Mouse (Mus musculus): Measurements from ENCODE around the gene Arhgef25.
"Not testable (repeated sequence)": the region's sequence is repeated elsewhere in the genome, so short reads cannot be mapped to it uniquely, and the experiment has no call there.

Gene Arhgef25

DNA sequence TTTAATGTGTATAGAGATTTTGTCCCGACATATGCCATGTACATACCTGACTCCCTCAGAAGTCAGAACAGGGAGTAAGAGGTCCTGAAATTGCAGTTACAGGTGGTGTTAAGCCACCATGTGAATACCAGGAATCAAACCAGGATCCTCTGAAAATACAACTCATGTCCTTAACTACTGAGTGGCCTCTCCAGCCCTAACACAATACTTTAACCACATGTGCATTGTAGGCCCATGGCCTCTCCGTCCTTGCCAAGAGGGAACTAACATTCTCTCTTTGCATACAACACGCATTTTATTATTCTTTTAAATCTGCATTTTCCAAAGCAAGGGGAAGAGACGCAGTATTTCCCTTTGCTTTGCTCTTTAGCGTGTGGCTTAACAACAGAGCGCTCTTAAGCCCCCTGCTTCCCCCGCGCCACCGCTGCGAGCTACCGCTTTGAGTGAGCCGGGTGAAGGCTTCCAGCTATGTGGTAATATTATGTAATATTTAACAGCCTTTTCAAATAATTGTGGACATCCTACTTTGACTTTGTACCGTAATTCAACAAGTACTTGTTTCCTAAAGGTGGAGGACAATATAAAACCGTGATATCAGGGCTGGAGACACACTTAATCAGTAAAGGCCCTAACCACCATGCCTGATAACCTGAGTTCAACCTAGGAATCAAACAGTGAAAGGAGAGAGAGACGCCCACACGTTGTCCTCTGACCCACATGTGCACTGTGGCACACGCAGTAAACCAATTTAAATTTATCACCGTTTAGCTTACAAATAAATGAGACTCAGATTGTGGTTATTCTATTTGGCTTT, 51.3 kb downstream of the Arhgef25 start:
- no peak for DNase-seq (ENCODE audit: low spot score in 2 of 2)

DNA sequence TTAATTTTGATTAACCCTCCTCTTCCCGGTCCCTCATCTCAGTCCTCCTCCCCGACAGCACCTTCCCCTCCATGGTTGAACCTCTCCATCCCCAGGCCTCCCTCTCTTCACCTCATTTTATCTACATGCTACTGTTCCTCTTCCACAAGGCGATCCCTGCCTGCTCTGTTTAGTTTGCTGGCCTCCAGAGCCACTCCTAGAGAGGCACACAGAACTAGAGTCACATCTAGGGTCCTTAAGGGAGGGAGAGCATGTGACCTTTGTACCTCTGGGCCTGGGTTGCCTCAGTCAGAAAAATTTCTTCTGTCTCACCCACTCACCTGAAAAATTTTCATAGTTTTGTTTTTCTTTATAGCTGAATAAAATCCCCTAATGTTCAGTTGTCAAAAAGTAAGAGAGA, 52.0 kb downstream of the Arhgef25 start:
- DNase-seq (ENCODE audit: low spot score in 2 of 2) = no peak

DNA sequence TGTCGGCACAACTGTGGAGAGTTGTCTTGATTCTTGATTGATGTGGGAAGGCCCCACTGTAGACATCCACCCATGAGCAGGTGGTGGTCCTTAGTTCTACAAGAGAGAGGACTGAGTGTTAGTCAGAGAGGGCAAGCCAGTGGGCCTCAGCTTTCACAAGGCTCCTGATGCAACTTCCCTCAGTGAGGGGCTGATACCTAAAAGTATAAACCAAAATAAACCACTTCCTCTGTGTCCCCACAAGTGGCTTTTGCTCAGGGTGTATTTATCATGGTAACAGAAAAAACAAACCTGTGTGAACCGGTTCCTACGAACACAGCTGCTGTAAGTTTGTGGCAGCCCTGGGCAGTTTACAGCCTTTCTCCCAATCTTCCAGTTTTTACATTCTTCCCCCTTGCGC, 53.4 kb downstream of the Arhgef25 start:
- DNase-seq (ENCODE audit: low spot score in 2 of 2) = no peak

DNA sequence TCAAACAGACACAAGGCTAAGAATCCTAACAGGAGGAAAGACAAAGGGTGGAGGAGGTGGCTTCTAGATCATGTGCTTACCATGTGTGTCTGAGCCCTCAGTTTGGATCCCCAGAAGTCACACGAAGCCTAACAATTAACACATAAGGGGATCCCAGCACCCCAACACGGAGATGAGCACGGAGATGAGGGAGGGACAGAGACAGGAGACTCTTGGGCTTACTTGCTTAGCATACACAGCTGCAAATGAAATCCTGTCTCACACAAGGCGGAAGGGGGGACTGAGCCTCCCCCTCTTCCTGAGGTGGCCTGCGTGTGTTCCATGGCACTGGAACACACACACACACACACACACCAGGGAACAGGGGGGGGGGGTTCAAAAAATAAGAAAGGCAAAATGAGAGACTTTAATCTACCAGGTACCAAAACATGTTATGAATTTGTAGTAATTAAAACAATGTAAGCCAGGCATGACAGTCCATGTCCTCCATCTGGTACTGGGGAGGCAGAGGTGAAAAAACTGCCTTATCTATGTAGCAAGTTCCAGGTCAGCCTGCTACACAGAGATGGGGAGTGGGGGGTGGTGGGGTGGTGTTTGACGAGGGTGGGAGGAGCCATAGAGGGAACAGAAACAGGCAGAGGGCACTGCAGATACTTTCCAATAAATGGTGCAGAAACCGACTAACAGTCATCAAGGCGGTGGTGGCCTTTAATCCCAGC, 54.6 kb downstream of the Arhgef25 start:
- DNase-seq (ENCODE audit: low spot score in 2 of 2) = no peak

DNA sequence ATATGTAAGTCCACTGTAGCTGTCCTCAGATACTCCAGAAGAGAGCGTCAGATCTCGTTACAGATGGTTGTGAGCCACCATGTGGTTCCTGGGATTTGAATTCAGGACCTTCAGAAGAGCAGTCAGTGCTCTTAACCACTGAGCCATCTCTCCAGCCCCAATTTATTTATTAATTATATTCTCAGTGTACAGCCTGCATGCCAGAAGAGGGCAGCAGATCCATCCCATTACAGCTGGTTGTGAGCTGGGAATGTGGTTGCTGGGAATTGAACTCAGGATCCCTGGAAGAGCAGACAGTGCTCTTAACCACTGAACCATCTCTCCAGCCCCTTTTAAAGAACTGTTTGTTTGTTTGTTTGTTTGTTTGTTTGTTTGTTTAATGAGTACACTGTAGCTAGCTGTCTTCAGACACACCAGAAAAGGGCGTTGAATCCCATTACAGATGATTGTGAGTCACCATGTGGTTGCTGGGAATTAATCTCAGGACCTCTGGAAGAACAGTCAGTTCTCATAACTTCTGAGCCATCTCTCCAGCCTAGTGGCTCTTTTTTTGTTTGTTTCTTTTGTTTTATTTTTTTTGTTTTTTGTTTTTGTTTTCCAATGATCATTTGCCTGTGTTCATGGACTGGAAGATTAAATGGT, 55.4 kb downstream of the Arhgef25 start:
- not testable (repeated sequence) for DNase-seq (ENCODE audit: low spot score in 2 of 2)
